Mouse (Mus musculus) lung, embryonic 15.5 days (tissue): ENCODE results near the gene Mccc1. TPM values are rescaled to one million over a fixed set of nuclear protein-coding genes. Genes with fewer than 3 reads are reported as not detected.

Experiments
- ATAC-seq: fragments of 200-750 bp; cut with Nextera tagmentation; 2 replicates; pipeline ENCODE4 v1.8.0; 2017; ENCODE audit warnings: moderate number of reproducible peaks, borderline replicate concordance; ENCODE audit not compliant: low FRiP score, low TSS enrichment; ENCODE audit errors: extremely low read depth
- H3K27ac ChIP-seq: fragments of 300-500 bp; sonication (generic); 2 replicates; pipeline ENCODE4 v1.5.1; 2015; ENCODE audit warnings: moderate library complexity, mild to moderate bottlenecking, inconsistent platforms
- H3K27me3 ChIP-seq: fragments of 300-500 bp; sonication (generic); 2 replicates; pipeline ENCODE4 v1.6.1; 2015; ENCODE audit warnings: inconsistent platforms
- H3K36me3 ChIP-seq: fragments of 300-500 bp; sonication (generic); 2 replicates; pipeline ENCODE4 v1.6.1; 2015; ENCODE audit warnings: inconsistent platforms
- H3K4me1 ChIP-seq: fragments of 300-500 bp; sonication (generic); 2 replicates; pipeline ENCODE4 v1.6.1; 2015; ENCODE audit warnings: inconsistent platforms
- H3K4me2 ChIP-seq: fragments of 300-500 bp; sonication (generic); 2 replicates; pipeline ENCODE4 v1.6.1; 2015; ENCODE audit warnings: inconsistent platforms, mild to moderate bottlenecking, moderate library complexity
- H3K4me3 ChIP-seq: fragments of 300-500 bp; sonication (generic); 2 replicates; pipeline ENCODE4 v1.5.1; 2015; ENCODE audit warnings: mild to moderate bottlenecking, inconsistent platforms
- H3K9ac ChIP-seq: fragments of 300-500 bp; sonication (generic); 2 replicates; pipeline ENCODE4 v1.6.1; 2015; ENCODE audit warnings: inconsistent platforms
- H3K9me3 ChIP-seq: fragments of 300-500 bp; sonication (generic); 2 replicates; pipeline ENCODE4 v1.6.1; 2016; ENCODE audit warnings: inconsistent platforms
- WGBS: fragments of 180-500 bp; shearing (Covaris S2); methylation state at CpG from one replicate; pipeline ENCODE4 v1.1.7; 2015; 5-methylcytosine and 5-hydroxymethylcytosine counted together
- polyA plus RNA-seq: library from polyadenylated mRNA; unstranded; fragments of >200 nt; fragmentation: Nextera tagmentation; extraction: Ambion mirVana; gene quantifications from 2 replicates; pipeline ENCODE4 v1.2.1, GENCODE M21; 2015

Mccc1 gene
- polyA plus RNA-seq, 1 experiment from 2014 or later = 36.7 TPM

- 60% methylated on average over 11 of the region's 11 CpGs for WGBS
- H3K36me3 ChIP-seq = peaks cover 10% of the 10 kb centered on the region; the same call in 1 of the 2 replicates
- no peak overlapping the region for H3K4me3 ChIP-seq
- ATAC-seq = no peak
- no peaks in the 10 kb centered on the region for H3K27me3 ChIP-seq
- H3K4me2 ChIP-seq = no peak overlapping the region
- no peak overlapping the region for H3K9ac ChIP-seq
- H3K4me1 ChIP-seq = 0 out of 2 replicates have a peak, but pooled peaks cover 3% of the 10 kb centered on the region
- no peak overlapping the region for H3K27ac ChIP-seq
- H3K9me3 ChIP-seq = no peaks in the 10 kb centered on the region
These were observed 5.6 kb downstream of the Mccc1 start for GRCm38 (mm10) chr3:35994552-35995531.

GRCm38 (mm10) chr3:35990715-35991114 is 9.8 kb downstream of the Mccc1 start:
- WGBS = 87% methylated on average over 7 of the region's 7 CpGs
- H3K9ac ChIP-seq = no peak overlapping the region
- no peak overlapping the region for H3K4me2 ChIP-seq
- no peak overlapping the region for H3K27ac ChIP-seq
- H3K4me3 ChIP-seq = no peak overlapping the region
- no peaks in the 10 kb centered on the region for H3K9me3 ChIP-seq
- H3K36me3 ChIP-seq = peaks cover 22% of the 10 kb centered on the region
- H3K27me3 ChIP-seq = no peaks in the 10 kb centered on the region
- H3K4me1 ChIP-seq = no peaks in the 10 kb centered on the region
- ATAC-seq = no peak

DNA sequence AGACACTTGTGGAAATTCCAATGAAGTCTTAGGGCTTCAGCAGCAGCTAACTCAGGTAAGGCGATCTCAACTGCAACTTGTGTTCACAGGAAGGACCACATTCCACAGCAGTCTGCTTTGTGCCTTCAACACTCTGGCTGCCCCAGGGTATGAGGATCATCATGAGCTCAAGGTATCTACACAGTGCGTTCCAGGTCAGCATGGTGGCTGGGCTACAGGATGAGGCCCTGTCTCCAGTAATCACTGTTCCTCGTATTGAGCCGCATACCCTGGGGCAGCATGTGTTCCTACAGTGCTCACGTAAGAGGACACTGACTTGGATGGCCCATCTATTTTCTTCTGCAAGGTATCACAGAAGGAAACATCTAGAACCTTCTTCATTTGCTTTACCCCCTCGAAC is 12.4 kb downstream of the Mccc1 start:
- H3K4me3 ChIP-seq = no peak overlapping the region
- no peak overlapping the region for H3K27ac ChIP-seq
- H3K4me2 ChIP-seq = no peak overlapping the region
- H3K27me3 ChIP-seq = no peaks in the 10 kb centered on the region
- peaks cover 28% of the 10 kb centered on the region for H3K36me3 ChIP-seq
- no peak overlapping the region for H3K9ac ChIP-seq
- ATAC-seq = no peak
- no peaks in the 10 kb centered on the region for H3K9me3 ChIP-seq
- WGBS = 91% methylated on average over 6 of the region's 6 CpGs
- no peaks in the 10 kb centered on the region for H3K4me1 ChIP-seq

GRCm38 (mm10) chr3:35986266-35986665 is 14.2 kb downstream of the Mccc1 start:
- no peak for ATAC-seq
- H3K27ac ChIP-seq = no peak overlapping the region

DNA sequence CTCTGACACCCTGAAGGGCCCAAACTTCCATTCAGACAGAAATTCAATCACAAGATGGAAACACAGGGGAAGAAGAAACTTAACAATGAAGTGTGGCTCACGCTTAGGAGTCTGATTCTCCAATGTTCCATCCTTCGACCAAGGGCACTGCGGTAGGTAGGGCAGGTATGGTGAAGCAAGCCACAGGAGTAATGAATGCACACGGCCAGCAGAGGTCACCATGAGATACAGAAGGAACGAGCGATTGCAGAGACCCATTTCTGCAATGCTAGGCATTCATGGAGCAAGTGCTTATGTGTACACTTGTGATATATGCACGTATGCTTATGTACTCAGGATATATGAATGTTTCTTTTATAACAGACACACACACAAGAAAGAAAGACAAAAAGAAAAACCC is 26.9 kb downstream of the Mccc1 start:
- Histone ChIP-seq H3K27ac (no peak overlapping the region), H3K4me3 (no peak overlapping the region), H3K27me3 (no peaks in the 10 kb centered on the region), H3K9me3 (no peaks in the 10 kb centered on the region), H3K36me3 (peaks cover 22% of the 10 kb centered on the region), H3K9ac (no peak overlapping the region), H3K4me1 (no peaks in the 10 kb centered on the region), H3K4me2 (no peak overlapping the region)
- ATAC-seq = no peak
- 64% methylated on average over 7 of the region's 7 CpGs for WGBS

More at GRCm38 (mm10) chr3:35986266-35986665, 14.2 kb downstream of the Mccc1 start:
- H3K9me3 ChIP-seq = no peaks in the 10 kb centered on the region
- peaks cover 39% of the 10 kb centered on the region for H3K36me3 ChIP-seq
- no peak overlapping the region for H3K9ac ChIP-seq
- no peaks in the 10 kb centered on the region for H3K27me3 ChIP-seq
- no peak overlapping the region for H3K4me3 ChIP-seq
- no peaks in the 10 kb centered on the region for H3K4me1 ChIP-seq
- 94% methylated on average over 6 of the region's 6 CpGs for WGBS
- no peak overlapping the region for H3K4me2 ChIP-seq

DNA sequence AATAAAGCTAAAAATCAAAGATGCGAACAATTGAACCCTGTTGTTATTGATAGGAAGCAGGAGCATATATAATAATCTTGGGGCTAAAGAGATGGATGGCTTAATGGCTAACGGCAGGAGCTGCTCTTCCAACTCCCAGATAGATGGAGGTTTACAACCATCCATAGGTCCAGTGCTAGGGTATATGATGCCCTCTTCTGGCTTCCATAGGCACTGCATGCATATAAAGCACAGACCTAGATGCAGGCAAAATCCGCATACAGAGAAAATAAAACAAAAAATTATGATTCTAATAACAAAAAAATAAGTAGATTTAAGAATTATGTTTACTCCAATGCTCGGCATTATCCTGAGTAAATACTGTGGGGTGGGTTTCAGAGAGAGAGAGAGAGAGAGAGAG is 27.5 kb downstream of the Mccc1 start:
- no peak overlapping the region for H3K9ac ChIP-seq
- H3K27me3 ChIP-seq = no peaks in the 10 kb centered on the region
- no peaks in the 10 kb centered on the region for H3K9me3 ChIP-seq
- peaks cover 21% of the 10 kb centered on the region for H3K36me3 ChIP-seq
- no peaks in the 10 kb centered on the region for H3K4me1 ChIP-seq
- 79% methylated on average over 4 of the region's 4 CpGs for WGBS
- no peak for ATAC-seq
- no peak overlapping the region for H3K27ac ChIP-seq
- no peak overlapping the region for H3K4me3 ChIP-seq
- no peak overlapping the region for H3K4me2 ChIP-seq

DNA sequence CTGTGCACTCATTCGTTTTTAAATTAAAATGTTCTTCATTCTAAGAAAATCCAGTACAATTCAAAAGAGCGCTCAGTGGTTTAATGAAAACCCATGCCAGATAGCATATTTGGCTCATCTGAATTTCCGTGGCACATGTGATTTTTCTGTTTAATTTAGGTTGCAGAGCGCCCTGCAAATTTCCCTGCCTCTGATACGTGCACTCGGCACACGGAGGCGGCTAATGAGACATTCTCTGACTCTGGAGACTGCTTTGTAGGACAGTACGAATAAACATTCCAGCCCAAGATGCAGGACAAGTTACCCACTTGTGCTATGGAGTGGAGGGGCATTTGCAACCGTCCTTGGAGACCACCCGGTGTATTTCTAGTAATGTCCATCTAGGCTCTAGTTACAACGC is 29.3 kb downstream of the Mccc1 start:
- peaks cover 21% of the 10 kb centered on the region for H3K36me3 ChIP-seq
- ATAC-seq = no peak
- WGBS = 90% methylated on average over 12 of the region's 12 CpGs

GRCm38 (mm10) chr3:35970441-35970840 is 30.0 kb downstream of the Mccc1 start:
- Histone ChIP-seq H3K4me1 (no peaks in the 10 kb centered on the region), H3K27ac (no peak overlapping the region), H3K4me2 (no peak overlapping the region), H3K27me3 (no peaks in the 10 kb centered on the region), H3K9me3 (no peaks in the 10 kb centered on the region), H3K9ac (no peak overlapping the region), H3K4me3 (no peak overlapping the region), H3K36me3 (peaks cover 15% of the 10 kb centered on the region)
- ATAC-seq = no peak
- 89% methylated on average over 4 of the region's 4 CpGs for WGBS

More for the DNA sequence above, 29.3 kb downstream of the Mccc1 start:
- no peak overlapping the region for H3K27ac ChIP-seq
- H3K4me3 ChIP-seq = no peak overlapping the region
- H3K9me3 ChIP-seq = no peaks in the 10 kb centered on the region
- no peak overlapping the region for H3K9ac ChIP-seq
- no peak overlapping the region for H3K4me2 ChIP-seq
- no peaks in the 10 kb centered on the region for H3K4me1 ChIP-seq
- H3K27me3 ChIP-seq = no peaks in the 10 kb centered on the region

DNA sequence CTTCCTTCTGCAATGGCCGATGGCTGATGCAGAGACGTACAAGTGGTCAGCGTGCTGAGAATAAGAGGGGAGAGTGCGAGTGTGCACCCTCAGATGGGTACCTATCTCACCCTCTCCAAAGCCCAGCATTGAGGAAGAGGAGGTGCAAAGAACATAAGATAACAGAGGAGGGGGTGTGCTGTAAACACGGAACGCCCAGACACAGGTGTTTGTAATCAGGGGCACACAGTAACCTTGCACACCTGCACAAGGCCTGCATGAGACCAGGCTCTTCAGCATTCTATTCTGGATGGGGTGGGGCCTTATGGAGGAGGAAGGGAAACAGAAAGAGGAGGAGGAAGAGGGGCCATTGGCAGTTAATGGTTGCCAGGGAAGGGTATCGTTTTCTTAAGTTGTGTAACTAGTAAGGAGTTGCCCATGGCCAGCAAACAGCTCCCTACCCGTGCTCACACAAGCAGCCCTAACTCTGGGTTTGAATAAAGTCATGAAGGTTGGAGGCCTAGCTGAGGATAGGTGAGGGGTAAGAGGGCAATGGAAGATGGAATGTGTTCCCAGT is 33.0 kb downstream of the Mccc1 start:
- peaks cover 12% of the 10 kb centered on the region for H3K36me3 ChIP-seq
- no peak overlapping the region for H3K4me2 ChIP-seq
- no peak overlapping the region for H3K4me3 ChIP-seq
- no peaks in the 10 kb centered on the region for H3K4me1 ChIP-seq
- H3K9me3 ChIP-seq = no peaks in the 10 kb centered on the region
- H3K27ac ChIP-seq = no peak overlapping the region
- no peak overlapping the region for H3K9ac ChIP-seq
- no peak for ATAC-seq
- no peaks in the 10 kb centered on the region for H3K27me3 ChIP-seq
- WGBS = 84% methylated on average over 8 of the region's 8 CpGs

DNA sequence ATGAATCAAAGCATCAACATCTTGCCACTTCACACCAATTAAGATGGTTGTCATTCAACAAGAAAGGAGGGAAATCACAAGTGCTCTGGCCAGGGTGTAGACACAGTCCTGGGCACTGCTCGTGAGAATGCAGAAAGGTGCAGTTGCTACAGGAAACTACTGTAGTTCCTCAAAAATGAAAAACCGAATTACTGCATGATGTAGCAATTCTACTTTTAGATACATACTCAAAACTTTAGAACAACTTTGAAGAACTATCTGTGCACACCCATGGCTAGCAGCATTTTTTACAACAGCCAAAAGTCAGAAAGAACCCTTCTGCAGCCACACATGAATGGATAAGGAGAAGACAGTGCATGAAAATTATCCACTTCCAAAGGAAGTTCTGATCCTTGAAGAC is 34.0 kb downstream of the Mccc1 start:
- Histone ChIP-seq H3K4me3 (no peak overlapping the region), H3K27ac (no peak overlapping the region), H3K9me3 (no peaks in the 10 kb centered on the region), H3K4me2 (no peak overlapping the region), H3K9ac (no peak overlapping the region), H3K27me3 (no peaks in the 10 kb centered on the region), H3K4me1 (no peaks in the 10 kb centered on the region), H3K36me3 (peaks cover 12% of the 10 kb centered on the region)
- 80% methylated on average over 2 of the region's 2 CpGs for WGBS
- no peak for ATAC-seq

DNA sequence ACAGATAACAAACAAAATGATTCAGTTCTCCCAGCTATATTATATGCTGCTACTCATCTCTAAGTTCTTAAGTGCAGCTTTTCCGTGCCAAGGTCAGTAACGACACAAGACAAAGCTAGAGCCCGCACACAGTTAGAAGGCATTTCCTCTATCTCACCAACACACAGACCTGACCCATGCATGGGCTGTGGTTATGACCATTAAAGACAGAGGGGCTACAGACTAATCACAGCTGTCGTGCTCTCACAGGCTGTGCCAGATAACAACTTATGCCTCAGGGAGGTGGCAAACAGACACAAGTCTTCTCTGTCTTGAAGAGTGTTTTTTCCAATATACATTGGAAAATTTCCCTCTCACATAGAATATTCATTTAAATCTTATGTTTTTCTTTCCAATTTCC is 35.5 kb downstream of the Mccc1 start:
- 60% methylated on average over 4 of the region's 4 CpGs for WGBS
- no peaks in the 10 kb centered on the region for H3K27me3 ChIP-seq
- no peak overlapping the region for H3K27ac ChIP-seq
- no peak for ATAC-seq
- peaks cover 12% of the 10 kb centered on the region for H3K36me3 ChIP-seq
- no peak overlapping the region for H3K9ac ChIP-seq
- H3K9me3 ChIP-seq = no peaks in the 10 kb centered on the region
- H3K4me2 ChIP-seq = no peak overlapping the region
- no peaks in the 10 kb centered on the region for H3K4me1 ChIP-seq
- H3K4me3 ChIP-seq = no peak overlapping the region

- Histone ChIP-seq H3K9me3 (no peaks in the 10 kb centered on the region), H3K9ac (no peak overlapping the region), H3K27ac (no peak overlapping the region), H3K4me2 (no peak overlapping the region), H3K27me3 (no peaks in the 10 kb centered on the region), H3K4me3 (no peak overlapping the region), H3K4me1 (no peaks in the 10 kb centered on the region), H3K36me3 (peaks cover 12% of the 10 kb centered on the region)
- 93% methylated on average over 5 of the region's 5 CpGs for WGBS
- no peak for ATAC-seq
These were observed 36.6 kb downstream of the Mccc1 start for GRCm38 (mm10) chr3:35963921-35964320.
